In the genomic region with DNA sequence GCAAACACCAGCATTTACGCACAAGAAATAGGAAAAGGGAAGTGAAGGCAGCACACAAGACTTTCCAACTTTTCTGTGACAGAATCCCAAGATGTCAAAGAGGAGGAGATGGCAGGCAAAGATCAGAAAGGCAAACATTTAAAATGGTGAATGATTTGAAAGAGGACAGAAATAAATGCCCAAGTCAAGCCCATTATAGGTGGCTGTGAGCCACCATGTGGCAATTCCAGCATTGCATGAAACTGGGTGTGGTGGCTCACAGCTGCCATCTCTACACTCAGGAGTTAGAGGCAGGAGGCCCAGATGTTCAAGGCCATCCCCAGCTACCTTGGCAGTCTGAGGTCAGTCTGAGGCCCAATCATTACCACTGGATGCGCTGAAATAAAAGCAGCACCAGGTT, we compare ENCODE assay signal across 9 mouse cellular contexts.
DNase-seq lines count a peak whose midpoint lies in the region; ATAC-seq and TF ChIP-seq lines count a peak whose summit lies in the region.
"Had no signal": no experiment of that assay in that cellular context is flagged by ENCODE, and none has a peak within 500 bp of the region (broad histone marks: within the 10 kb centered on the region; RNA-seq: fewer than 3 reads in every experiment).

No protein-coding gene starts in this region.

- H3K27me3 ChIP-seq in heart, postnatal 0 days (ENCODE audit: control insufficient read depth, insufficient read depth, low read length): no peaks in the 10 kb centered on the region
- H3K27me3 ChIP-seq in midbrain, embryonic 10.5 days (ENCODE audit: low read depth, poor library complexity, severe bottlenecking): peaks cover 12% of the 10 kb centered on the region
- H3K27me3 ChIP-seq in midbrain, embryonic 11.5 days (ENCODE audit: control insufficient read depth, insufficient read depth, low read length): no peaks in the 10 kb centered on the region
- H3K27me3 ChIP-seq in limb, embryonic 10.5 days (ENCODE audit: low read depth, poor library complexity, severe bottlenecking): no peaks in the 10 kb centered on the region

- peak; percentile 52 for TF ChIP-seq CTCF in heart, postnatal 0 days (IDR thresholded peaks at IDR 0.05; ENCODE audit: low read depth)

- ATAC-seq in heart, postnatal 0 days (ENCODE audit: insufficient read depth, low read depth): no peak
- ATAC-seq in midbrain, embryonic 11.5 days (ENCODE audit: low FRiP score): no peak
- ATAC-seq: activated CD4-positive, CD25-positive, alpha-beta regulatory T cell, adult 4 months had no signal

- no peaks in the 10 kb centered on the region for H3K36me3 ChIP-seq in heart, postnatal 0 days (replicated peaks; ENCODE audit: control insufficient read depth, insufficient read depth, low read length)
- H3K36me3 ChIP-seq in midbrain, embryonic 10.5 days: no peaks in the 10 kb centered on the region
- H3K36me3 ChIP-seq in midbrain, embryonic 11.5 days (ENCODE audit: control insufficient read depth, insufficient read depth, low read length): no peaks in the 10 kb centered on the region
- H3K36me3 ChIP-seq in limb, embryonic 10.5 days: no peaks in the 10 kb centered on the region

- TF ChIP-seq EP300 in heart, postnatal 0 days (IDR thresholded peaks at IDR 0.05; ENCODE audit: low read depth): no peak

- H3K4me1 ChIP-seq in heart, postnatal 0 days (ENCODE audit: control insufficient read depth, insufficient read depth): peaks cover 6% of the 10 kb centered on the region
- peaks cover 17% of the 10 kb centered on the region for H3K4me1 ChIP-seq in midbrain, embryonic 10.5 days
- H3K4me1 ChIP-seq in midbrain, embryonic 11.5 days (ENCODE audit: control insufficient read depth, insufficient read depth, low read length): peaks cover 6% of the 10 kb centered on the region; the same call in 1 of the 2 replicates
- peaks cover 21% of the 10 kb centered on the region for H3K4me1 ChIP-seq in limb, embryonic 10.5 days

- no peak overlapping the region for H3K27ac ChIP-seq in heart, postnatal 0 days (ENCODE audit: low read depth)
- H3K27ac ChIP-seq in midbrain, embryonic 10.5 days (replicated peaks): no peak overlapping the region
- H3K27ac ChIP-seq in midbrain, embryonic 11.5 days (ENCODE audit: low read depth, low read length): no peak overlapping the region
- H3K27ac ChIP-seq in limb, embryonic 10.5 days: peak overlapping the region; percentile 86

- H3K4me3 ChIP-seq in heart, postnatal 0 days (ENCODE audit: low read depth, low read length): peak overlapping the region; percentile 29; the same call in 1 of the 2 replicates
- no peak overlapping the region for H3K4me3 ChIP-seq in midbrain, embryonic 10.5 days
- H3K4me3 ChIP-seq in midbrain, embryonic 11.5 days (ENCODE audit: low read depth, low read length): no peak overlapping the region
- H3K4me3 ChIP-seq in limb, embryonic 10.5 days: 0 out of 2 replicates have a peak overlapping the region, but pooled peaks have one; percentile 43

- peak; percentile 51 for DNase-seq in heart, postnatal 0 days (ENCODE audit: low spot score)
- DNase-seq in heart, postnatal 4 days: no peak
- DNase-seq in midbrain, embryonic 10.5 days (ENCODE audit: low spot score): peak; percentile 21
- DNase-seq in midbrain, embryonic 11.5 days (ENCODE audit: low spot score, missing footprints): no peak
- DNase-seq in limb, embryonic 10.5 days (ENCODE audit: low spot score): no peak
- peak; percentile 35 for DNase-seq in thymus, postnatal 25 days
- DNase-seq in frontal cortex, postnatal 36 days (ENCODE audit: low spot score in 2 of 2): no peak
- no peak for DNase-seq in gastrocnemius, postnatal 4 days (ENCODE audit: low spot score in 2 of 2)

- WGBS in heart, postnatal 0 days: 60% methylated on average over 2 of the region's 2 CpGs
- WGBS in midbrain, embryonic 10.5 days: 66% methylated on average over 2 of the region's 2 CpGs
- 83% methylated on average over 2 of the region's 2 CpGs for whole genome bisulfite sequencing in midbrain, embryonic 11.5 days
- WGBS in limb, embryonic 10.5 days: 81% methylated on average over 2 of the region's 2 CpGs

- H3K4me2 ChIP-seq in heart, postnatal 0 days (ENCODE audit: low read depth, low read length): peak overlapping the region; percentile 61
- H3K4me2 ChIP-seq in midbrain, embryonic 11.5 days: no peak overlapping the region

- H3K9ac ChIP-seq in heart, postnatal 0 days (replicated peaks; ENCODE audit: low read depth, low read length): 0 out of 2 replicates have a peak overlapping the region, but pooled peaks have one; percentile 15
- H3K9ac ChIP-seq in midbrain, embryonic 11.5 days (ENCODE audit: low read length): no peak overlapping the region

- no peaks in the 10 kb centered on the region for H3K9me3 ChIP-seq in heart, postnatal 0 days (replicated peaks; ENCODE audit: control insufficient read depth, low read length)
- H3K9me3 ChIP-seq in midbrain, embryonic 10.5 days (replicated peaks): no peaks in the 10 kb centered on the region
- H3K9me3 ChIP-seq in midbrain, embryonic 11.5 days (ENCODE audit: control insufficient read depth, low read length): no peaks in the 10 kb centered on the region
- H3K9me3 ChIP-seq in limb, embryonic 10.5 days (replicated peaks): no peaks in the 10 kb centered on the region

Comparison
In these comparisons a context has a peak if more than half of its experiments do, and no peak if none do; other contexts are left out.
1. DNase-seq: peak in heart, postnatal 0 days (single experiment), midbrain, embryonic 10.5 days (single experiment) and thymus, postnatal 25 days (single experiment); none in heart, postnatal 4 days (single experiment), midbrain, embryonic 11.5 days (single experiment), limb, embryonic 10.5 days (single experiment), frontal cortex, postnatal 36 days (0 of 2) and gastrocnemius, postnatal 4 days (0 of 2).
2. H3K4me3 ChIP-seq: peak in heart, postnatal 0 days (single experiment) and limb, embryonic 10.5 days (single experiment); none in midbrain, embryonic 10.5 days (single experiment) and midbrain, embryonic 11.5 days (single experiment).